Mouse (Mus musculus) CH12.LX (cell line): ENCODE data around the gene Pmepa1. TPM values are rescaled to one million over a fixed set of nuclear protein-coding genes. Genes with fewer than 3 reads are reported as not detected.

Experiments
- DNase-seq: peaks from one replicate; pipeline ENCODE4 v3.0.0-alpha.2; 2013; ENCODE audit errors: extremely low read depth
- H3K27ac ChIP-seq: 2 replicates; pipeline ENCODE4 v1.5.1; 2012; ENCODE audit warnings: low read depth, mild to moderate bottlenecking, control low read depth, moderate library complexity; ENCODE audit not compliant: insufficient read depth
- H3K27me3 ChIP-seq: replicated peaks from 2 replicates; pipeline ENCODE3; 2012; ENCODE audit warnings: inconsistent platforms
- H3K36me3 ChIP-seq, 2 experiments: replicated peaks in 1 of 2; 2 replicates each; pipeline versions ENCODE3 to v1.6.1; 2012; ENCODE audit warnings: inconsistent platforms in 1 of 2, low read length in 1 of 2, mild to moderate bottlenecking in 1 of 2, mixed read lengths in 1 of 2, moderate library complexity in 1 of 2; ENCODE audit not compliant: control insufficient read depth in 1 of 2, insufficient read depth in 1 of 2
- H3K4me1 ChIP-seq, 2 experiments: 2 replicates each; pipeline ENCODE4 v1.6.1; 2012; ENCODE audit warnings: inconsistent platforms in 1 of 2, moderate library complexity in 1 of 2; ENCODE audit not compliant: insufficient read depth in 2 of 2, control insufficient read depth in 1 of 2
- H3K4me2 ChIP-seq: 2 replicates; pipeline ENCODE4 v1.6.1; 2012; ENCODE audit warnings: low read depth, mild to moderate bottlenecking, control low read depth; ENCODE audit not compliant: poor library complexity, insufficient read depth, severe bottlenecking
- H3K4me3 ChIP-seq, 3 experiments: fragments of 150-350 bp in 1 of 3; sonication (generic) in 1 of 3; replicated peaks in 1 of 3; 2 replicates each; pipeline versions ENCODE3 to v1.5.1; 2011 to 2012; ENCODE audit warnings: low read depth in 2 of 3, low read length in 2 of 3, mild to moderate bottlenecking in 2 of 3, moderate library complexity in 2 of 3, control low read depth in 1 of 3, improper control_type of control experiment in 1 of 3, inconsistent platforms in 1 of 3, mixed read lengths in 1 of 3; ENCODE audit not compliant: poor library complexity in 1 of 3
- H3K79me2 ChIP-seq: replicated peaks from 2 replicates; pipeline ENCODE4 v1.6.1; 2012; ENCODE audit warnings: mild to moderate bottlenecking, moderate library complexity; ENCODE audit not compliant: control insufficient read depth, poor library complexity, insufficient read depth, severe bottlenecking; ENCODE audit errors: extremely low read depth
- H3K9ac ChIP-seq: 2 replicates; pipeline ENCODE4 v1.6.1; 2012; ENCODE audit warnings: low read depth, mild to moderate bottlenecking, control low read depth, moderate library complexity; ENCODE audit not compliant: insufficient read depth
- H3K9me3 ChIP-seq: replicated peaks from 2 replicates; pipeline ENCODE3; 2012; ENCODE audit warnings: low read length, inconsistent platforms, mixed read lengths
- BHLHE40 ChIP-seq: IDR thresholded peaks from 2 replicates; pipeline ENCODE4 v1.6.1; 2011; ENCODE audit warnings: mild to moderate bottlenecking, low read depth, low read length, improper control_type of control experiment
- CTCF ChIP-seq, 2 experiments: IDR thresholded peaks in 1 of 2; conservative IDR thresholded peaks in 1 of 2; 2 replicates each; pipeline ENCODE4 v1.5.1; 2011 to 2012; ENCODE audit warnings: low read depth in 2 of 2, low read length in 2 of 2, improper control_type of control experiment in 1 of 2, inconsistent platforms in 1 of 2, mild to moderate bottlenecking in 1 of 2, moderate library complexity in 1 of 2
- ELF1 ChIP-seq: IDR thresholded peaks from 2 replicates; pipeline ENCODE4 v1.6.1; 2014; ENCODE audit warnings: low read depth, mild to moderate bottlenecking, inconsistent platforms, low read length, improper control_type of control experiment
- ETS1 ChIP-seq: conservative IDR thresholded peaks from 2 replicates; pipeline ENCODE4 v1.6.1; 2012; ENCODE audit warnings: low read depth, mild to moderate bottlenecking, inconsistent platforms, low read length, improper control_type of control experiment, moderate library complexity
- HCFC1 ChIP-seq: IDR thresholded peaks from 2 replicates; pipeline ENCODE4 v1.6.1; 2012; ENCODE audit warnings: low read depth, mild to moderate bottlenecking, inconsistent platforms, low read length, improper control_type of control experiment
- IRF4 ChIP-seq: IDR thresholded peaks from 2 replicates; pipeline ENCODE4 v1.6.1; 2014; ENCODE audit warnings: low read depth, mild to moderate bottlenecking, inconsistent platforms, low read length, improper control_type of control experiment
- JUN ChIP-seq: IDR thresholded peaks from 2 replicates; pipeline ENCODE4 v1.6.1; 2011; ENCODE audit warnings: low read depth, mild to moderate bottlenecking, low read length, improper control_type of control experiment, moderate library complexity; ENCODE audit not compliant: insufficient read depth
- KAT2A ChIP-seq: IDR thresholded peaks from 2 replicates; pipeline ENCODE4 v1.6.1; 2012; ENCODE audit warnings: low read length, improper control_type of control experiment, inconsistent platforms; ENCODE audit not compliant: insufficient replicate concordance
- MAFK ChIP-seq: IDR thresholded peaks from 2 replicates; pipeline ENCODE4 v1.6.1; 2011; ENCODE audit warnings: low read length, improper control_type of control experiment; ENCODE audit not compliant: insufficient replicate concordance
- MEF2A ChIP-seq: IDR thresholded peaks from 2 replicates; pipeline ENCODE4 v1.6.1; 2014; ENCODE audit warnings: low read depth, mild to moderate bottlenecking, inconsistent platforms, low read length, improper control_type of control experiment, borderline replicate concordance
- MYC ChIP-seq: IDR thresholded peaks from 2 replicates; pipeline ENCODE4 v1.6.1; 2011; ENCODE audit warnings: low read depth, mild to moderate bottlenecking, improper control_type of control experiment, low read length
- NELFE ChIP-seq: IDR thresholded peaks from 2 replicates; pipeline ENCODE4 v1.6.1; 2011; ENCODE audit warnings: low read depth, low read length, improper control_type of control experiment
- PAX5 ChIP-seq: IDR thresholded peaks from 2 replicates; pipeline ENCODE4 v1.6.1; 2012; ENCODE audit warnings: low read length, inconsistent platforms, mixed read lengths
- POLR2A ChIP-seq: IDR thresholded peaks from 2 replicates; pipeline ENCODE4 v1.6.1; 2011; ENCODE audit warnings: low read depth, mild to moderate bottlenecking, improper control_type of control experiment, low read length
- POLR2AphosphoS2 ChIP-seq: IDR thresholded peaks from 2 replicates; pipeline ENCODE4 v1.6.1; 2011; ENCODE audit warnings: low read depth, low read length, improper control_type of control experiment
- RAD21 ChIP-seq: IDR thresholded peaks from 2 replicates; pipeline ENCODE4 v1.6.1; 2011; ENCODE audit warnings: low read depth, mild to moderate bottlenecking, low read length, improper control_type of control experiment, moderate library complexity
- RCOR1 ChIP-seq: conservative IDR thresholded peaks from 2 replicates; pipeline ENCODE4 v1.6.1; 2012; ENCODE audit warnings: low read depth, mild to moderate bottlenecking, inconsistent platforms, low read length, improper control_type of control experiment
- SIN3A ChIP-seq: IDR thresholded peaks from 2 replicates; pipeline ENCODE4 v1.6.1; 2012; ENCODE audit warnings: low read length, improper control_type of control experiment, inconsistent platforms
- SMC3 ChIP-seq: IDR thresholded peaks from 2 replicates; pipeline ENCODE4 v1.6.1; 2011; ENCODE audit warnings: low read depth, low read length, improper control_type of control experiment
- TBP ChIP-seq: conservative IDR thresholded peaks from 2 replicates; pipeline ENCODE4 v1.6.1; 2011; ENCODE audit warnings: low read depth, low read length, improper control_type of control experiment
- TCF12 ChIP-seq: IDR thresholded peaks from 2 replicates; pipeline ENCODE4 v1.6.1; 2014; ENCODE audit warnings: low read depth, mild to moderate bottlenecking, inconsistent platforms, low read length, improper control_type of control experiment
- ZMIZ1 ChIP-seq: IDR thresholded peaks from 2 replicates; pipeline ENCODE4 v1.6.1; 2012; ENCODE audit warnings: low read depth, mild to moderate bottlenecking, inconsistent platforms, low read length, improper control_type of control experiment
- dilution Hi-C: fragments of 300-500 bp; cut with MboI; formaldehyde crosslinking; loops from 2 replicates; pipeline ENCODE4 v1.14.3; 2020; ENCODE audit warnings: low sequenced_read_pairs; ENCODE audit not compliant: extremely low pct_unique_long_range_greater_than_20kb, extremely low pct_ligation_motif_present
- in situ Hi-C: fragments of 300-500 bp; cut with MboI; formaldehyde crosslinking; loops from 3 replicates; pipeline ENCODE4 v1.14.3; 2019; ENCODE audit warnings: low sequenced_read_pairs, low pct_ligation_motif_present, low pct_unique_long_range_greater_than_20kb, mixed read lengths
- polyA plus RNA-seq: library from polyadenylated mRNA; unstranded; fragments of >175 nt; gene quantifications from 2 replicates; pipeline ENCODE4 v1.2.1, GENCODE M21; 2012; ENCODE audit warnings: low read depth; ENCODE audit not compliant: insufficient read length
- total RNA-seq, 2 experiments: library from RNA; depleted of rRNA; stranded (reverse); fragments of 300-350 nt in 1 of 2; fragments of >200 nt in 1 of 2; gene quantifications; 2 replicates each; pipeline ENCODE4 v1.2.3; 2012 to 2014

Pmepa1 gene
- total and polyA plus RNA-seq, 3 experiments, result 1.6 to 11.8 (median 9.9) TPM

DNA sequence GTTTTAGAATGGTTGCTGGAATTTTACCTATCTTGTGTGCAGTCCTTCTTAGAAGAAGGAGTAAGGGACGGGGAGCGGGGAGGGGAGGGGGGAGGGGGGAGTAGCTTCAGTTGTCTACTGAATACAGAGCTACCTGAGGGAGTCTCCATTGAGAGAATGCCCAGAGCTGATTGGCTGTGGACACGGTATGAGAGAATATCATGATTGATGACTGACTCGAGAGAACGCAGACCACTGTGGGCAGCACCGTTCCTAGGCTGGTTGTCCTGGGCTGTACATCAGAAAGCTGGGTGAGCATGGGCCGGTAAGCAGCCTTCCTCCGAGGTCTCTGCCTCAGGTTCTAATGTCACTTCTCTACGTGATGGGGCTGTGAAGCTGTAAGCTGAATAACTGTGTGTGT is 55.6 kb downstream of the Pmepa1 start:
- in situ Hi-C loops (no loop called here), dilution Hi-C loops (no loop called here)
- Histone ChIP-seq H3K4me1 (peaks cover 18 to 42% of the 10 kb centered on the region in 2 experiments), H3K27ac (no peak overlapping the region), H3K79me2 (no peaks in the 10 kb centered on the region), H3K4me2 (no peak overlapping the region), H3K9me3 (no peaks in the 10 kb centered on the region), H3K9ac (no peak overlapping the region), H3K27me3 (no peaks in the 10 kb centered on the region), H3K36me3 (peaks cover 8 to 12% of the 10 kb centered on the region in 2 experiments), H3K4me3 (no peak overlapping the region)
- DNase-seq, result no peak
- TF ChIP-seq NELFE, result no peak
- no peak for TF ChIP-seq CTCF (conservative IDR thresholded peaks at IDR 0.05 in 1 of 2, IDR thresholded peaks at IDR 0.05 in 1 of 2; ENCODE audit: low read depth in 2 of 2, low read length in 2 of 2)

DNA sequence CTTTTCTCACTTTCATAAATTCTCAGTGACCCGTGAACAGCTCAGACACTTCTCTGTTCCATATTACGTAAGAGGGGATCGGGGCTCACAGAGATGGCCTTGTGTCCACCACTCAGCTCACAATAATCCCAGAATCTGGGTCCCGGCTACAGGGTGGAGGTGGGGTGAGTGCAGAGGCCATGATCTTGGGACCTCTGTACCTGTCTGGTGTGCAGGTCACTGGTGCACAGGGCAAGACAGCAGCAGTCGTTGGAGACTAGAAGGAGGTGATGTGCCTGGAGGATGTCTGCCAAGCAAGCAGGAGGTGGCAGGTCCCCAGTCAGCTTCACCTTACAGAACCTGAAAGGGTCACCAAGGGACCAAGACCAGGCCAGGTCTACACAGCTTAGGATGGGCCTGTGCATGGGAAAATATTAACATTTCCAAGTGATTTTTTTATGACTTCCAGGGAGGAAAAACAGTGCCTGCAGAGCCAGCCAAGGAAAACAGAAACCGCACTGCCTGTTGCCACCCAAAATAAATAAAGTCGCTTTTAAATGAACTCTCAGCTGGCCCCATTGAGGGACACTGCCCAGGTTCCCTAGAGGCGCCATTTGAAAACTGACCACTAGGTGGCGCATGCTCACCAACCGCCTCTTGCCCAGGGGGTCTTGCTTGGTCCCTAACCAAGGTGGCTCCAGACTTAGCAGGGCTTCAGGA is 56.9 kb downstream of the Pmepa1 start:
- dilution Hi-C loops (no loop called here), in situ Hi-C loops (no loop called here)
- no peak for TF ChIP-seq ZMIZ1
- no peak for TF ChIP-seq MAFK
- TF ChIP-seq SMC3, result peak; percentile 59
- no peak for TF ChIP-seq MEF2A
- TF ChIP-seq RAD21, result peak; percentile 40
- no peak for TF ChIP-seq SIN3A
- TF ChIP-seq POLR2A, result no peak
- no peak for TF ChIP-seq ELF1
- no peak for TF ChIP-seq NELFE
- peak; percentile 71 to 73 for TF ChIP-seq CTCF (conservative IDR thresholded peaks at IDR 0.05 in 1 of 2, IDR thresholded peaks at IDR 0.05 in 1 of 2; ENCODE audit: low read depth in 2 of 2, low read length in 2 of 2)
- Histone ChIP-seq H3K9me3 (no peaks in the 10 kb centered on the region), H3K4me3 (peak overlapping the region; percentile 47 to 67 (median 51)), H3K4me2 (peak overlapping the region; percentile 92), H3K9ac (peak overlapping the region; percentile 84), H3K27ac (peak overlapping the region; percentile 71), H3K79me2 (no peaks in the 10 kb centered on the region), H3K27me3 (no peaks in the 10 kb centered on the region), H3K4me1 (peaks cover 18 to 38% of the 10 kb centered on the region in 2 experiments), H3K36me3 (peaks cover 12 to 13% of the 10 kb centered on the region in 2 experiments)
- DNase-seq, result peak; percentile 54

DNA sequence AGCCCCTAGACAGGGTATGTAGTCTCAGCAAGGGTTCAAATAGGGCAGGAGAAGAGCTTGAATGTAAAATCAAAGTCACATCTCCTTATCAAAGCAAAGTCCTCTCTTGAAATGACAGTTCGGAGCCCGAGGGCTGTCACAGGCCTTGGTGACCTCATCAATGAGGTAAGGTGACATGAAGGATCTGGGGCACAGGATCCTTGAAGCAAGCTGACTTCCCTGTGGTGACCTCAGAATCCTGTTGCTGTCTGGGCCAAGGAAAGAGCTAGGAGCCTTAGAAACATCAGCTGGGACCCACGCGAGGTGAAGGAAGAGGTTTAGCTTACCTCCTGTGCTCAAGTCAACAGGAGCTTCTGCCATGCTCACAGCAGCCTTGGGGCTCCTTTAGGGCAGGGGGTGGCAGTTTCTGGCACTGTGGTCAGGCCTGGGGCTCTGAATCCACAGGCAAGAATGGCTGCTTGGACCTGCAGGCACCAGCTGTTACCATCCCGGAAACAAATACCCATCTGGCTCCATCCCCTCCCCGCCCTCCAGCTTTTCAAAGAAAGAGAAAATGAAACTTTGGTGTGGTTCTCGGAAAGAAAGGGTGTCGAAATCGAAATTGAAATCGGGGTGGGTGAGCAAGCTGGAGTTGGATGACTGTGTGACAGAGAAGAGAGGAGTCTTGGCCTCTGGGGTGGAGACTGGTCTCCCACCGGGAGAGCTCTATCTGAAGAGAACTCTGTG is 57.8 kb downstream of the Pmepa1 start, which contains the start of gene Zbp1:
Gene Zbp1, minus strand, starts transcription at position 508 of the 726 bp plus-strand sequence.
- Histone ChIP-seq H3K4me2 (peak within 1 kb of the TSS; percentile 93), H3K9ac (peak within 1 kb of the TSS; percentile 84), H3K79me2 (no peaks in the 10 kb centered on the region), H3K27ac (peak within 1 kb of the TSS; percentile 84), H3K27me3 (no peaks in the 10 kb centered on the region), H3K36me3 (peaks cover 12 to 13% of the 10 kb centered on the region in 2 experiments), H3K4me3 (peak within 1 kb of the TSS; percentile 51 to 67 (median 58)), H3K4me1 (peaks cover 15 to 30% of the 10 kb centered on the region in 2 experiments), H3K9me3 (no peaks in the 10 kb centered on the region)
- DNase-seq, result peak; percentile 86
- dilution Hi-C loops, result no loop called here
- in situ Hi-C loops, result no loop called here
- TF ChIP-seq PAX5 (no peak), POLR2AphosphoS2 (no peak), TCF12 (peak; percentile 96), ETS1 (peak; percentile 99), JUN (peak; percentile 20; the same call in 1 of the 2 replicates), CTCF (conservative IDR thresholded peaks at IDR 0.05 in 1 of 2, IDR thresholded peaks at IDR 0.05 in 1 of 2; ENCODE audit: low read depth in 2 of 2, low read length in 2 of 2) (no peak), HCFC1 (peak; percentile 46), POLR2A (peak; percentile 45), BHLHE40 (peak; percentile 67), KAT2A (no peak), MAFK (0 out of 2 replicates have a peak, but pooled peaks have one; percentile 17), TBP (no peak), MYC (no peak), RCOR1 (peak; percentile 89), IRF4 (peak; percentile 97), ZMIZ1 (no peak)
